Comparison of ENCODE assay signal across 9 mouse cellular contexts in genomic region chr14:27810790-27811189, GRCm38 (mm10).
DNase-seq lines count a peak whose midpoint lies in the region; ATAC-seq and TF ChIP-seq lines count a peak whose summit lies in the region.
"Had no signal": no experiment of that assay in that cellular context is flagged by ENCODE, and none has a peak within 500 bp of the region (broad histone marks: within the 10 kb centered on the region; RNA-seq: fewer than 3 reads in every experiment).

No protein-coding gene starts in this region.

- no peaks in the 10 kb centered on the region for H3K9me3 ChIP-seq in forebrain, embryonic 14.5 days (replicated peaks; ENCODE audit: control insufficient read depth, low read length)
- no peaks in the 10 kb centered on the region for H3K9me3 ChIP-seq in forebrain, embryonic 13.5 days (replicated peaks)
- H3K9me3 ChIP-seq in lung, postnatal 0 days (ENCODE audit: low read length) = no peaks in the 10 kb centered on the region
- H3K9me3 ChIP-seq in midbrain, postnatal 0 days (ENCODE audit: low read length) = no peaks in the 10 kb centered on the region
- no peaks in the 10 kb centered on the region for H3K9me3 ChIP-seq in intestine, embryonic 15.5 days

- H3K36me3 ChIP-seq in forebrain, embryonic 14.5 days (ENCODE audit: control insufficient read depth, insufficient read depth, low read length) = no peaks in the 10 kb centered on the region
- no peaks in the 10 kb centered on the region for H3K36me3 ChIP-seq in forebrain, embryonic 13.5 days (ENCODE audit: poor library complexity, severe bottlenecking)
- H3K36me3 ChIP-seq in lung, postnatal 0 days (ENCODE audit: insufficient read depth, low read length) = no peaks in the 10 kb centered on the region
- no peaks in the 10 kb centered on the region for H3K36me3 ChIP-seq in midbrain, postnatal 0 days (ENCODE audit: insufficient read depth, low read length)
- H3K36me3 ChIP-seq in thymus, adult 2 months (ENCODE audit: control insufficient read depth, insufficient read depth, low read length) = no peaks in the 10 kb centered on the region
- H3K36me3 ChIP-seq in intestine, embryonic 15.5 days = no peaks in the 10 kb centered on the region

- no peaks in the 10 kb centered on the region for H3K4me1 ChIP-seq in forebrain, embryonic 14.5 days (ENCODE audit: control insufficient read depth, insufficient read depth, low read length)
- H3K4me1 ChIP-seq in forebrain, embryonic 13.5 days = peaks cover 11% of the 10 kb centered on the region
- H3K4me1 ChIP-seq in lung, postnatal 0 days (ENCODE audit: insufficient read depth, low read depth, low read length) = no peaks in the 10 kb centered on the region
- H3K4me1 ChIP-seq in midbrain, postnatal 0 days (ENCODE audit: insufficient read depth, low read length) = no peaks in the 10 kb centered on the region
- no peaks in the 10 kb centered on the region for H3K4me1 ChIP-seq in thymus, adult 2 months (replicated peaks; ENCODE audit: control insufficient read depth, insufficient read depth, low read length)
- no peaks in the 10 kb centered on the region for H3K4me1 ChIP-seq in intestine, embryonic 15.5 days (replicated peaks)

- TF ChIP-seq CTCF in lung, postnatal 0 days (IDR thresholded peaks at IDR 0.05) = no peak
- TF ChIP-seq CTCF in midbrain, postnatal 0 days (IDR thresholded peaks at IDR 0.05) = no peak
- no peak for TF ChIP-seq CTCF in thymus, adult 2 months (IDR thresholded peaks at IDR 0.05; ENCODE audit: borderline replicate concordance, control insufficient read depth, extremely low read depth, insufficient read depth, low read length, poor library complexity)

- WGBS in forebrain, embryonic 14.5 days = 6% methylated on average over 7 of the region's 7 CpGs
- 12% methylated on average over 7 of the region's 7 CpGs for WGBS in forebrain, embryonic 13.5 days
- 30% methylated on average over 7 of the region's 7 CpGs for whole genome bisulfite sequencing in lung, postnatal 0 days
- 24% methylated on average over 7 of the region's 7 CpGs for WGBS in midbrain, postnatal 0 days
- WGBS in thymus, adult 2 months = 17% methylated on average over 7 of the region's 7 CpGs
- 43% methylated on average over 7 of the region's 7 CpGs for WGBS in intestine, embryonic 15.5 days

- H3K27ac ChIP-seq in forebrain, embryonic 14.5 days (ENCODE audit: low read depth, low read length) = no peak overlapping the region
- H3K27ac ChIP-seq in forebrain, embryonic 13.5 days = no peak overlapping the region; the same call in 1 of the 2 replicates
- H3K27ac ChIP-seq in lung, postnatal 0 days (ENCODE audit: low read length) = no peak overlapping the region
- no peak overlapping the region for H3K27ac ChIP-seq in midbrain, postnatal 0 days (ENCODE audit: low read depth, low read length)
- no peak overlapping the region for H3K27ac ChIP-seq in thymus, adult 2 months (ENCODE audit: control insufficient read depth, insufficient read depth, low read length)
- no peak overlapping the region for H3K27ac ChIP-seq in intestine, embryonic 15.5 days

- TF ChIP-seq POLR2A in thymus, adult 2 months (IDR thresholded peaks at IDR 0.05; ENCODE audit: control insufficient read depth, extremely low read depth, insufficient read depth, low read length, poor library complexity) = no peak

- no peak overlapping the region for H3K4me3 ChIP-seq in forebrain, embryonic 14.5 days (ENCODE audit: low read depth, low read length)
- no peak overlapping the region for H3K4me3 ChIP-seq in forebrain, embryonic 13.5 days
- no peak overlapping the region for H3K4me3 ChIP-seq in lung, postnatal 0 days (ENCODE audit: low read depth, low read length)
- H3K4me3 ChIP-seq in midbrain, postnatal 0 days (ENCODE audit: low read depth, low read length) = no peak overlapping the region
- no peak overlapping the region for H3K4me3 ChIP-seq in thymus, adult 2 months (ENCODE audit: control insufficient read depth, insufficient read depth, low read length)
- no peak overlapping the region for H3K4me3 ChIP-seq in intestine, embryonic 15.5 days (replicated peaks)

- H3K4me2 ChIP-seq in forebrain, embryonic 14.5 days (ENCODE audit: low read length) = no peak overlapping the region
- H3K4me2 ChIP-seq in forebrain, embryonic 13.5 days = no peak overlapping the region
- no peak overlapping the region for H3K4me2 ChIP-seq in lung, postnatal 0 days (replicated peaks; ENCODE audit: low read depth, low read length)
- no peak overlapping the region for H3K4me2 ChIP-seq in midbrain, postnatal 0 days (ENCODE audit: low read depth, low read length, poor library complexity, severe bottlenecking)
- H3K4me2 ChIP-seq in intestine, embryonic 15.5 days (replicated peaks) = no peak overlapping the region

- 0 out of 2 replicates have a peak, but pooled peaks cover 3% of the 10 kb centered on the region for H3K27me3 ChIP-seq in forebrain, embryonic 14.5 days (replicated peaks; ENCODE audit: control insufficient read depth, insufficient read depth, low read length)
- no peaks in the 10 kb centered on the region for H3K27me3 ChIP-seq in forebrain, embryonic 13.5 days
- H3K27me3 ChIP-seq in lung, postnatal 0 days (replicated peaks; ENCODE audit: insufficient read depth, low read length) = no peaks in the 10 kb centered on the region
- H3K27me3 ChIP-seq in midbrain, postnatal 0 days (ENCODE audit: insufficient read depth, low read length) = no peaks in the 10 kb centered on the region
- no peaks in the 10 kb centered on the region for H3K27me3 ChIP-seq in thymus, adult 2 months (ENCODE audit: control insufficient read depth, insufficient read depth, low read length)
- H3K27me3 ChIP-seq in intestine, embryonic 15.5 days (replicated peaks) = no peaks in the 10 kb centered on the region

- peak; percentile 39 for DNase-seq in forebrain, embryonic 14.5 days (ENCODE audit: low spot score)
- peak; percentile 42 for DNase-seq in lung, postnatal 0 days (ENCODE audit: low spot score)
- no peak for DNase-seq in lung, adult 18-20 months
- DNase-seq in embryo, embryonic 10 days (ENCODE audit: low spot score) = peak; percentile 42
- DNase-seq in midbrain, postnatal 0 days (ENCODE audit: low spot score) = peak; percentile 45
- no peak for DNase-seq in thymus, adult 2 months
- DNase-seq: kidney, postnatal 4 days had no signal

- no peak overlapping the region for H3K9ac ChIP-seq in forebrain, embryonic 14.5 days (ENCODE audit: low read length)
- H3K9ac ChIP-seq in forebrain, embryonic 13.5 days = no peak overlapping the region; the same call in 1 of the 2 replicates
- H3K9ac ChIP-seq in lung, postnatal 0 days (replicated peaks; ENCODE audit: low read depth) = no peak overlapping the region
- no peak overlapping the region for H3K9ac ChIP-seq in midbrain, postnatal 0 days (replicated peaks; ENCODE audit: low read length, poor library complexity, severe bottlenecking)
- no peak overlapping the region for H3K9ac ChIP-seq in intestine, embryonic 15.5 days

- no peak for TF ChIP-seq EP300 in lung, postnatal 0 days (IDR thresholded peaks at IDR 0.05)

- ATAC-seq in forebrain, embryonic 14.5 days = no peak
- no peak for ATAC-seq in forebrain, embryonic 13.5 days
- peak; percentile 55; the same call in 1 of the 2 replicates for ATAC-seq in lung, postnatal 0 days
- ATAC-seq in midbrain, postnatal 0 days (ENCODE audit: low FRiP score) = no peak
- ATAC-seq in intestine, embryonic 15.5 days = no peak

Comparison
In these comparisons a context has a peak if more than half of its experiments do, and no peak if none do; other contexts are left out.
1. DNase-seq: peak in forebrain, embryonic 14.5 days (single experiment), lung, postnatal 0 days (single experiment), embryo, embryonic 10 days (single experiment) and midbrain, postnatal 0 days (single experiment); none in lung, adult 18-20 months (0 of 2) and thymus, adult 2 months (single experiment).